Mouse (Mus musculus) C2C12 (cell line): ENCODE results near the gene 1600002K03Rik. TPM values are rescaled to one million over a fixed set of nuclear protein-coding genes. Genes with fewer than 3 reads are reported as not detected.
A peak's percentile ranks its signal among the peaks of the same experiment; 100 is the strongest.

ENCODE experiments used
- H3K27me3 ChIP-seq: one replicate; pipeline ENCODE4 v1.6.1; 2011; ENCODE audit not compliant: control insufficient read depth, insufficient read depth, insufficient read length
- H3K36me3 ChIP-seq: one replicate; pipeline ENCODE4 v1.6.1; 2011; ENCODE audit not compliant: control insufficient read depth, insufficient read depth
- H3K4me3 ChIP-seq: one replicate; pipeline ENCODE4 v1.5.1; 2011; ENCODE audit warnings: mild to moderate bottlenecking, control low read depth; ENCODE audit not compliant: poor library complexity, insufficient read depth, severe bottlenecking
- H3K79me2 ChIP-seq: one replicate; pipeline ENCODE4 v1.6.1; 2011; ENCODE audit not compliant: control insufficient read depth, insufficient read depth
- H3K79me3 ChIP-seq: one replicate; pipeline ENCODE4 v1.6.1; 2011; ENCODE audit warnings: low read depth, control low read depth
- H3ac ChIP-seq: one replicate; pipeline ENCODE3; 2011; ENCODE audit warnings: low read depth; ENCODE audit not compliant: control insufficient read depth, insufficient read length
- CEBPB ChIP-seq: IDR thresholded peaks from one replicate; pipeline ENCODE4 v1.6.1; 2011; ENCODE audit warnings: low read depth, mild to moderate bottlenecking, control low read depth, moderate library complexity
- CTCF ChIP-seq: IDR thresholded peaks from one replicate; pipeline ENCODE4 v1.5.1; 2011; ENCODE audit not compliant: control insufficient read depth, insufficient read depth, insufficient read length
- FOSL1 ChIP-seq: IDR thresholded peaks from one replicate; pipeline ENCODE4 v1.8.0; 2011; ENCODE audit warnings: mild to moderate bottlenecking, low read length; ENCODE audit not compliant: poor library complexity, insufficient read depth, severe bottlenecking
- MAX ChIP-seq: IDR thresholded peaks from one replicate; pipeline ENCODE4 v1.6.1; 2011; ENCODE audit warnings: mild to moderate bottlenecking, control low read depth
- MYOD1 ChIP-seq: IDR thresholded peaks from one replicate; pipeline ENCODE4 v1.6.1; 2011; ENCODE audit warnings: low read depth; ENCODE audit not compliant: control insufficient read depth, insufficient read length
- MYOG ChIP-seq: IDR thresholded peaks from one replicate; pipeline ENCODE4 v1.6.1; 2011; ENCODE audit not compliant: control insufficient read depth, insufficient read length; ENCODE audit errors: extremely low read depth
- USF1 ChIP-seq: IDR thresholded peaks from one replicate; pipeline ENCODE4 v1.6.1; 2011; ENCODE audit warnings: low read depth, mild to moderate bottlenecking, control low read depth, moderate library complexity
- polyA plus RNA-seq: library from polyadenylated mRNA; unstranded; fragments of >200 nt; fragmentation: generic; extraction: Trizol; gene quantifications from one replicate; pipeline ENCODE4 v1.2.1, GENCODE M21; 2012; ENCODE audit warnings: missing spikeins

Gene 1600002K03Rik
- polyA plus RNA-seq, 1 experiment = 33.4 TPM

DNA sequence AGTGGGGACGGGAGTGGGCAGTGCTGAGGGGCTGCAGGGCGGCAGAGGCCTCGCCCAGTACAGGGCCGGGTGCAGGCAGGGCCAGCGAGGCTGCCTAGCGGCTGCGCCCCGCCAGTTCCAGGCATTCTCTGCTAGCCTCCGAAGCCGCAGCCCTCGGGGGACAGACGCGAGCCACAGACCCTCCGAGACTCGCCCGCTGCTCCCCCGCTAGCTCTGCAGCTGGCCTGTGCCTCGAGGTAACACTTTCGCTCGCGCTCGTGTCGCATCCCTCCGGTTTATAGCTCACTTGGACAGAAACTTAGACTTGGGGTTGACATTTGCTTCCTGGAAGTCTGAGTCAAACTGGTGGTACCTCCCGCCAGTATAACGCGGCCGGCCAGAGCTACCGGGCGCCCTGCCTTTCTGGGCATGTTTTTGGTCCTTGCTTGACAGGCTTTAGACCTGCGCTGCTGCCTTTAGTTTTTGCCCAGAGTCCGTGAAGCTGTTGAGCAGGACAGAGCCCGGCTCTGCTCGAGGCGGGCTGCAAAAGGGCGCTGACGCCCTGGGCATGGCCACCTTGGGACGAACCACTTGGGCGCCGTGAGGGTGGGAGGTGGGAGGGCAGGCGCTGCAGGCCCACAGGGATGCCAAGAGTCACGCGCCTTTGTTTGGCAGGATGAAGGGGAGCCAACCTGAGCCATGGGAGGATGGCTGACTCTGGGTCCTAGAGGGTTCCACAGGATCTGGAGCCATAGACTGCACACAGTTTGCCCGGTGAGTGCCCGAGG lies 801 bp upstream of the 1600002K03Rik start:
- Histone ChIP-seq H3K79me3 (peaks cover 13% of the 10 kb centered on the region), H3K36me3 (peaks cover 31% of the 10 kb centered on the region), H3K27me3 (no peaks in the 10 kb centered on the region), H3K79me2 (peaks cover 25% of the 10 kb centered on the region), H3K4me3 (peak overlapping the region; percentile 41), H3ac (peak overlapping the region; percentile 9)
- no peak for TF ChIP-seq USF1
- no peak for TF ChIP-seq MYOD1
- no peak for TF ChIP-seq FOSL1
- TF ChIP-seq CEBPB = no peak
- no peak for TF ChIP-seq MAX

DNA sequence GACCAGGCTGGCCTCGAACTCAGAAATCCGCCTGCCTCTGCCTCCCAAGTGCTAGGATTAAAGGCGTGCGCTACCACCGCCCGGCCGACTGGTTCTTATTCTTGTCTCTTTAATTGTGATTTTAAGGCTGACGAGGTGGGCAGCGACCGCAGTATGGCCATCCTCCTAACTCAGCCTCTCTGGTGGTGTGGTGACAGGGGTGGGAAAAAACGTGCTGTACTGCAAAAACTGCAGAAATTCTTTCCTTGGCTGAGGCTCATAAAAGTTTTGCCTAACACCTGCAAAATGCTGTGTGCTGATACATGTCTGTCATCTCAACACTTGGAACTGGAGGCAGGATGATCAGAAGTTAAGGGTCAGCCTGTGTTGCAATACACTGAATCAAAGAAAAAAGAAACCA lies 614 bp downstream of the 1600002K03Rik start:
- TF ChIP-seq MYOG = no peak
- TF ChIP-seq CEBPB = peak; percentile 40
- peak overlapping the region; percentile 60 for H3ac ChIP-seq
- peaks cover 31% of the 10 kb centered on the region for H3K36me3 ChIP-seq
- H3K79me3 ChIP-seq = peaks cover 13% of the 10 kb centered on the region
- peaks cover 25% of the 10 kb centered on the region for H3K79me2 ChIP-seq
- no peaks in the 10 kb centered on the region for H3K27me3 ChIP-seq
- peak overlapping the region; percentile 41 for H3K4me3 ChIP-seq

DNA sequence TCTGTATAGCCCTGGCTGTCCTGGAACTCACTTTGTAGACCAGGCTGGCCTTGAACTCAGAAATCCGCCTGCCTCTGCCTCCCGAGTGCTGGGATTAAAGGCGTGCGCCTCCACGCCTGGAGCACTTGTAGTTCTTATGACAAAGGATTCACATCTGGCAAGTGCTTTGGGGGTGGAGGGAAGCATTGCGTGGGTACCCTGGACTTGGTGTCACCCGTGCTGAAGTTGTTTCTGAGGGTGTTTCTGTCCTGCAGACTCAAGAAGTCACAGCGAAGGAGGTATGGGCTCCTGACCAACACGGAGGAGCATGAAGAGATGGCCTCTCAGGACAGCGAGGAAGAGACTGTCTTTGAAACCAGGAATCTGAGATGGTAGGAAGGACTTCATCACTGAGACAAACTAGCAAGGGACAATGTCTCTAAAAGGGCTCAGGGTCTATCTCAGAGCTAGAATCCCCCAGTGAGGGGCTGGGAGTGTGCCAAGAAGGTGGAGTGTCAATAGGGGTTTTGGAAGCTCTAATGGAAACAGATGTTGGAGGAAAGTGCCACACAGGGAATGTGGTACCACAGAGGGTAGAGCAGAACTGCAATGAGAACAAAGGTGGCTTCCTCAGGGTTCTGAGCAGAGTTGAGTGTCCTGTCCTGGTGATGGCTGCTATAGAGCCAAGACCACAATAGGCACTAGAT lies 1.4 kb downstream of the 1600002K03Rik start:
- no peaks in the 10 kb centered on the region for H3K27me3 ChIP-seq
- no peak overlapping the region for H3ac ChIP-seq
- H3K79me3 ChIP-seq = peaks cover 9% of the 10 kb centered on the region
- peaks cover 18% of the 10 kb centered on the region for H3K79me2 ChIP-seq
- H3K36me3 ChIP-seq = peaks cover 31% of the 10 kb centered on the region
- TF ChIP-seq USF1 = no peak
- TF ChIP-seq MYOG = no peak
- TF ChIP-seq MYOD1 = no peak
- TF ChIP-seq FOSL1 = no peak
- no peak for TF ChIP-seq MAX
- no peak for TF ChIP-seq CEBPB
- no peak for TF ChIP-seq CTCF
- no peak overlapping the region for H3K4me3 ChIP-seq

DNA sequence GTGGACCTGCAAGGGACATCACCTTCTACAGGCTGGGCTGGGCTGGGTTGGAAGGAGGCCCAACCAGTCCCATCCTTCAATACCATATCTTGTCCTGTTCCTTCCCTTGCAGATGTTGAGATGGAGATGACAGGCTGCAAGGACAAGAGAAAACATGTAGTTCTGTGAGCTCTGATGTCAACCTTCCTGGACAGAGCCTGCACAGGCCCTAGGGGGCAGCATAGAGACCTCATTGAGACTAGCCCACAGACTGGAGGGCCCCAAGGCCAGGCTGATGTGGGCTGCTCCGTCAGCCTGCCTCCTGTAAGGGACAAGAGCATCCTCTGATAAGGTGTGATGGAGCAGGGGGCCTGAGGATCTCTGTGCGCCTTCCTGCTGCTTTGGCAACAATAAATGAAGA lies 2.0 kb downstream of the 1600002K03Rik start:
- H3K79me2 ChIP-seq = peaks cover 12% of the 10 kb centered on the region
- no peak overlapping the region for H3K4me3 ChIP-seq
- TF ChIP-seq USF1 (no peak), CTCF (peak; percentile 49), MYOD1 (no peak)
- H3K36me3 ChIP-seq = peaks cover 26% of the 10 kb centered on the region
- H3K79me3 ChIP-seq = peaks cover 4% of the 10 kb centered on the region
- no peak overlapping the region for H3ac ChIP-seq
- H3K27me3 ChIP-seq = no peaks in the 10 kb centered on the region

DNA sequence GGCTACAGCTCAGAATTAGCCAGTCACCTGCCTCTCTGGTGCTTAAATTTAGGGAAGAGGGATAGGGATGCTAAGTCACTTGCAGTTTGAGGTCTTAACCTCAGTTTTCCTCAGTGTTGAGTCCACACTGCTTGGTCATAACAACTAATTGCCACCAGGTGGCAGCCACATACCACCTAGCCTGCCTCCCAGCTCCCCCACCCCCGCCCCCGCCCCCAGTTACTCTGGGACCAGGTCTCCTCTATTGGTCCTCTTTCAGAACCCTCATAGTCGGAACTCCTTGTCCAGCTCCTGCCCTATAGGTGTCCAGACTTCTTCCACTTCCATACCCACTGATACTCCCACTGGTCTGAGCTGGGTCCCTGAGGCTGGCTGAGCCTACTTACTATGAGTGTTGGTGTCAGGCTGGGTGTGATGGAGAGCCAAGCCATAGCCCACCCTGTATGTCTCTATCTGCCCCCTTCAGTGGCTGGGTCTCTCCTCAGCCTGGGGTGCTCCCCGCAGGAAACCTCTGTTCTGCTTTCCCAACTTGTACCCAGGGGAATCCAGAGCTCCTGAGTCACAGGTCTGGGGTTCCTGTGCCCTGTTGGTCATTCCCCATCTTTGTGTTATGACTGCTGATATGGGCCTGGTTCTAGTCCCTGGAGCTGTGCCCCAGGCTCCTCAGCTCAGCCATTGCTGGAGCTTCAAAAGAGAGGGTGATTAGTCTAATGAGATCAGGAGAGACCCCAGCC lies 3.0 kb downstream of the 1600002K03Rik start:
- H3K79me3 ChIP-seq = no peaks in the 10 kb centered on the region
- TF ChIP-seq MAX (no peak), CTCF (peak; percentile 20), FOSL1 (no peak), USF1 (no peak)
- no peak overlapping the region for H3K4me3 ChIP-seq
- peaks cover 2% of the 10 kb centered on the region for H3K79me2 ChIP-seq
- H3K36me3 ChIP-seq = peaks cover 17% of the 10 kb centered on the region
- H3K27me3 ChIP-seq = no peaks in the 10 kb centered on the region
- peak overlapping the region; percentile 31 for H3ac ChIP-seq

DNA sequence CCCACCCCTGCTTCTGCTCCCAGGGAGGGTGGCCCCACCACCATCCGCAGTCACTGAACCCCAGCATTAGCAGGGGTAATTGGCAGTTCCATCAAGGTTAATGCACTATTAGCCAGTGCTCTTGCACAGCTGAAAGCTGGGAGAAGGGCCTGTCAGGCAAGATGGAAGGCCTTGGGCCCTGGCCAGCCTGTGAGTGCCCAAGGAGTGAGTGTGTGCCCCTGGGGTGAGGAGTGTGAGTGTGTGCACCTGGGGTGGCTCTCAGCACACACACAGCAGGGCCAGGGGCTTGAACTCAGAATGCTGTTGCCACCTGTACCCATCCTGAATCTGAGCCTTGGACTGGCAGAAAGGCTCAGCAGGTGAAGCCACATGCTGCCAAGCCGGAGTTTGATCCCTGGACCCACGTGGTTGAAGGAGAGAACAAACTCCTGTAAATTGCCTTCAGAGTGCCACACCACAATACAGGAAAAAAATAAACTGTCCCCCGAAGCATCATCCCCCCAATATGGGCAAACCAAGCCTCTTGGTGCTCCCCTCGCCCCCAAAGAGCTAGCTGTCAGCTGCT lies 3.6 kb downstream of the 1600002K03Rik start:
- H3K4me3 ChIP-seq = no peak overlapping the region
- H3ac ChIP-seq = no peak overlapping the region
- no peaks in the 10 kb centered on the region for H3K27me3 ChIP-seq
- H3K79me2 ChIP-seq = no peaks in the 10 kb centered on the region
- peaks cover 10% of the 10 kb centered on the region for H3K36me3 ChIP-seq
- no peak for TF ChIP-seq CTCF
- TF ChIP-seq MAX = no peak
- TF ChIP-seq FOSL1 = no peak
- TF ChIP-seq CEBPB = no peak
- H3K79me3 ChIP-seq = no peaks in the 10 kb centered on the region
